Mouse (Mus musculus) urinary bladder, postnatal 36 days (tissue): ENCODE data around the gene Sec62.
A peak's percentile ranks its signal among the peaks of the same experiment; 100 is the strongest.

Experiments used
- DNase-seq, 2 experiments: peaks; one replicate each; pipeline ENCODE4 v3.0.0; 2022; ENCODE audit warnings: low spot score in 2 of 2, mixed read lengths in 1 of 2

Sec62 gene

GRCm38 (mm10) chr3:30792737-30793402 is at the start of gene Sec62:
Sec62 (plus strand) TSS chr3:30792875.
- peak; percentile 89 to 90 for DNase-seq

- DNase-seq, result no peak
These were observed 49.8 kb upstream of the Sec62 start for GRCm38 (mm10) chr3:30742891-30743290.

- no peak for DNase-seq
These were observed 46.7 kb upstream of the Sec62 start, which contains the start of gene Samd7 for GRCm38 (mm10) chr3:30746006-30746405. Samd7 (plus strand) TSS chr3:30746293.

GRCm38 (mm10) chr3:30748316-30748715 is 44.4 kb upstream of the Sec62 start:
- no peak for DNase-seq

- no peak for DNase-seq
These were observed 38.0 kb upstream of the Sec62 start for GRCm38 (mm10) chr3:30754696-30755095.

- DNase-seq, result no peak
These were observed 27.8 kb upstream of the Sec62 start for GRCm38 (mm10) chr3:30764877-30765276.

GRCm38 (mm10) chr3:30765311-30766027 is 27.2 kb upstream of the Sec62 start:
- no peak for DNase-seq

GRCm38 (mm10) chr3:30766177-30766576 is 26.5 kb upstream of the Sec62 start:
- no peak for DNase-seq

- no peak for DNase-seq
These were observed 25.4 kb upstream of the Sec62 start for GRCm38 (mm10) chr3:30767271-30767670.

- DNase-seq, result peak in 1 of 2 experiments; percentile 15
These were observed 22.7 kb upstream of the Sec62 start for GRCm38 (mm10) chr3:30769755-30770515.

- no peak for DNase-seq
These were observed 21.1 kb upstream of the Sec62 start for GRCm38 (mm10) chr3:30771560-30771959.

- no peak for DNase-seq
These were observed 20.0 kb upstream of the Sec62 start for GRCm38 (mm10) chr3:30772631-30773030.

- no peak for DNase-seq
These were observed 18.0 kb upstream of the Sec62 start for GRCm38 (mm10) chr3:30774677-30775076.

- DNase-seq, result no peak
These were observed 14.7 kb upstream of the Sec62 start for GRCm38 (mm10) chr3:30777984-30778383.

- no peak for DNase-seq
These were observed 4.1 kb upstream of the Sec62 start for GRCm38 (mm10) chr3:30788531-30788930.

- DNase-seq, result peak; percentile 39 to 41
These were observed 937 bp downstream of the Sec62 start for GRCm38 (mm10) chr3:30793403-30794221.

GRCm38 (mm10) chr3:30802171-30802570 is 9.5 kb downstream of the Sec62 start:
- no peak for DNase-seq

- DNase-seq, result no peak
These were observed 20.2 kb downstream of the Sec62 start for GRCm38 (mm10) chr3:30812881-30813280.

- DNase-seq, result no peak
These were observed 26.0 kb downstream of the Sec62 start for GRCm38 (mm10) chr3:30818630-30819125.

GRCm38 (mm10) chr3:30822163-30822562 is 29.5 kb downstream of the Sec62 start:
- no peak for DNase-seq

GRCm38 (mm10) chr3:30826069-30826468 is 33.4 kb downstream of the Sec62 start:
- DNase-seq, result no peak
